Mouse (Mus musculus) thymus, adult 2 months (tissue): ENCODE results near the gene Acsl6.

Source experiments
- CTCF ChIP-seq: fragments of 200-500 bp; IDR thresholded peaks from 2 replicates; pipeline ENCODE4 v1.5.1; 2012; ENCODE audit warnings: mild to moderate bottlenecking, control low read depth, low read length, moderate library complexity, borderline replicate concordance; ENCODE audit not compliant: control insufficient read depth, poor library complexity, insufficient read depth; ENCODE audit errors: extremely low read depth
- POLR2A ChIP-seq: fragments of 200-500 bp; IDR thresholded peaks from 2 replicates; pipeline ENCODE4 v1.6.1; 2012; ENCODE audit warnings: mild to moderate bottlenecking, low read length, control low read depth, moderate library complexity; ENCODE audit not compliant: control insufficient read depth, poor library complexity, insufficient read depth; ENCODE audit errors: extremely low read depth

DNA sequence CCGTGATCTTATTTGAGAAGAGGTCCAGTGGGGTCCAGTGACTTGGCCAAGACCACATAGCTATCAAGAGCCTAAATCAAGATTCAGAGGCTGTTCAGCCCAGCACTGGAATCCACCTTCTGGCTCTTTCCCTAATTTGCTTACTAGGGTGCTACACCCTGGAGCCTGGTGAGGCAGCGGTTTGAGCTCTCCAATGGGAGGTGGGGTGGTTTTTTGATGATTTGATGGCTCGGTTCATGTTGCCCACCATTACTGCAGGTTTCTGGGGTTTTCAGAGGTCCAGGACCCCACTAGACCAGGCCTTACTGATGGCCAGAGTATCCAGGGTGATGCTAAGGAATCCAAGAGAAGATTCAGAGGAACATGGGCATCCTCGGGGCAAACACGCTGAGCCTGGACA is 11.7 kb downstream of the Acsl6 start:
- TF ChIP-seq POLR2A: no peak
- no peak for TF ChIP-seq CTCF
